Mouse (Mus musculus) 3134 (cell line): ENCODE data around the gene Atp1a3.

Experiments
- DNase-seq: peaks from one replicate; pipeline ENCODE4 v3.0.0-alpha.2; 2011; ENCODE audit warnings: low spot score; ENCODE audit not compliant: insufficient read length; ENCODE audit errors: extremely low read depth

The Atp1a3 gene

DNA sequence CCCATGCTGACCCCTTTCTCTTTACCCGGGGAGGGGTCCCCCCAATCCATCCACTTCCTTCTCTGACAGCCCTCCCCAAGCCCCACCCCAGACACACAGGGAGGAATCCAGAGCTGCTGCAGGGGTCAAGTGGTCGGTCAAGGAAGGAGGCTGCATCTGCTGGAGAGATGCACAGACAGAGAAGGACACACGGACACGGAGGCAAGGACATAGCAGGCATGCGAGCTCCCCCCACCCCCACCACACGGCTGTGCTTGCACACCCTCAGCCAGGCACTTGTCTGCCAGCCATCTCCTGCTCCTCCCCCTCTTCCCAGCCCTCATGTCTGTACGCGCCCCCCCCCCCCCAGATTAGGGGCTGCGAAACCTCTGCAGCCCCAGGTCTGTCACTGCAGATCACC lies 952 bp downstream of the Atp1a3 start:
- no peak for DNase-seq

GRCm38 (mm10) chr7:25003820-25004388 lies 1.9 kb downstream of the Atp1a3 start:
- no peak for DNase-seq

DNA sequence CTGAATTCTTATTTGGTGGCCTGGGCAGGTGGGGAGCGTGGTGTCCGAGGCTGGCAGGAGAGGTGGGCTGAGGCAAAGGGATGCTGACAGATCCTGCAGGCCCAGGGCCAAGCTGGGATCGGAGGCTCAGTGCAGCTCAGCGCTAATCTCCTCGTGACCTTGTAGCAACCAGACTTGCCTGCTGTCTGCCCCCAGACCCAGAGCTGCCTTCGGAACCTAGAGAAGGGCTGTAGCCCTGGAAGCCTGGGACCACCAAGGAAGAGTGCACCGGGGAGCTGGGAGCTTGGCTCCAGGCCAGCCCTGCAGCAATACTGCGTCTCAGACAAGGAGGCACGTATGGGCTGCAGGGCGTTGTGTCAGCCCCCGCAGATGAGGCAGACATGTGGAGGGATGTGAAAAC lies 2.5 kb downstream of the Atp1a3 start:
- DNase-seq = no peak

DNA sequence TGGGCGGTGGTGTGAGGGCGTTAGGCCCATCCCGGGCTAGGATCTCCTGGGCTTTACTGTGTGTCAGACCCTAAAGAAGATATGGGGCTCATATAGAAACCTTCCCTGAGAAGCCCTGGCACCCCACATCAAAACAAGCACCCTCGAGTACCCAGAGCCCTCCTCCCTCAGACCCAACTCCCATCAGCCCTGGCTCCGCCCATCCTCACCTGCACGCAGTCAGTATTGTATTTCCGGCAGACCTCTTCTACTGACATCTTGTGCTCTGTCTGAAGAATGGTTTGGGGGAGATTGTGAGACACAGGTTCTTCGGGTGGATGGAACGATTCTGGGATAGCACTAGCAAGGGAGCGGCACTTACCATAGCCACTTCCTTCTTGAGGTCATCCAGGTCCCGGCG lies 5.0 kb downstream of the Atp1a3 start:
- DNase-seq = no peak

- no peak for DNase-seq
Observed at GRCm38 (mm10) chr7:25000211-25000610, 5.5 kb downstream of the Atp1a3 start.

- DNase-seq = peak; percentile 75
Observed at GRCm38 (mm10) chr7:24993081-24993480, 12.7 kb downstream of the Atp1a3 start.

- DNase-seq = no peak
Observed at GRCm38 (mm10) chr7:24990478-24990877, 15.3 kb downstream of the Atp1a3 start.

DNA sequence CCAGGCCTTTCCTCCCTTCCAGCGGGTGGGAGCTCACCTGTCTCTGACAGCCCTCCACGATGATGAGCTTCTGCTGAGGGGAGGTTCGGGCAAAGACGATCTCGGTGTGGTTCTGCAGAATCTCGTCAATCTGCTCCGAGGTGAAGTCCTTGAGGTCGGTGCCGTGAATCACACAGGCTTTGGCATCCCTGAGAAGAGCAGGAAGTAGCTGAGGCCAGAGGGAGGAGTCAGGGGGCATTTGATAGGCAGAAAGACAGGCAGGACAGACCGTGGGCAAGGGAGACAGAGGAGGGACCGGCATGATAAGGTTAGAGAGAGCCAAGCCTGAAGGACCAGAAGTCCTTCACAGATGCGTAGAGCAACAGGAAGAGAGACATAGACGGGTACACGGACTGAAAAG lies 17.8 kb downstream of the Atp1a3 start:
- peak; percentile 64 for DNase-seq

DNA sequence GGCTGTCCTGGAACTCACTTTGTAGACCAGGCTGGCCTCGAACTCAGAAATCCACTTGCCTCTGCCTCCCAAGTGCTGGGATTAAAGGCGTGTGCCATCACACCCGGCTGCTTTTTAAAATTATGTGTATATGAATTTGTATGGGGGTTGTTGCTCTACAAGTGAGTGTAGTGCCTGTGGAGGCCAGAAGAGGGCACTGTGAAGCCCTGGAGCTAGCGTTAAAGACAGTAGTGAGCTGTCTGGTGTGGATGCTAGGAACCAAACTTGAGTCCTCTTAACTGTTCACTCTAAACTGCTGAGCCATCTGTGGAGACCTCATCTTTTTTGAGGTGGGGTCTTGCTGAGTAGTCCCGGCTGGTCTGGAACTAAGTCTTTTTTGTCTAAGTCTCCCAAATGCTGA lies 20.0 kb downstream of the Atp1a3 start:
- no peak for DNase-seq

GRCm38 (mm10) chr7:24984307-24984706 lies 21.5 kb downstream of the Atp1a3 start:
- no peak for DNase-seq

- no peak for DNase-seq
Observed at GRCm38 (mm10) chr7:24983396-24983795, 22.4 kb downstream of the Atp1a3 start.

DNA sequence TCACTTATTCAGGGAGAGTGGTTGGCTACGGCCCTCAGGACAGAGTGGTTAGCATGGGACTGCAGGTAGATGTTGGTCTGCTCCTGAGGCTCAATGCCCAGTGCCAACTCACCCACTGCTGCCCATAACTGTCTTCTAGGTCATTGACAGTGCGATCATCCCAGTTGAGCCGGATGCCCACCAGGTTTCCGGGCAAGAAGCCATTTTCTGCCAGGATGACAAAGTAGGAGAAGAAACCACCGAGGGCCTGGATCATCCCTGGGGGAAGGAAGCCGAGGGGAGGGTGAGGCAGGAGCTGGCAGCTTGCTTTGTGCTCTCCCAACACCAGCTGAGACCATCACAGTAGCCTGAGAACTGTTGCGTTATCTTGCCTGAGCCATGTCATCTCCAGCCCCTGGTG lies 25.3 kb downstream of the Atp1a3 start:
- DNase-seq = no peak

DNA sequence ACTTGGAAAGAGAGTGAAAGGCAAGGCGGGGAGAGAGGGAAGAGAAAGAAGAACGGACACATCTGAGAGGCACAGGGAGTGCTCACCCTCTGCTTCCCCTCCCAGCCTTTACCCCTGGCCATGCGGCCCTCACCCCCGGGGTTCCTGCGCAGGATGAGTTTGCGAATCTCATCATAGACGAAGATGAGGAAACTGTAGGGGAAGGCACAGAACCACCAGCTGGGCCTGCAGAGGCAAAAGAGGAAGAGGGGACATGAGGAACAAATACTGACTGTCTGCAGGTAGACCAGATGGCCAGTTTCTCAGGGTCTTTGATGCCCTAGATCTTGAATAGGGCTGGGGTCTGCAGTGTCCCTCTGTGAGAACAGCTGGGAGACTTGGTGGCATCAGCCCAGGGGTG lies 27.0 kb downstream of the Atp1a3 start:
- no peak for DNase-seq

DNA sequence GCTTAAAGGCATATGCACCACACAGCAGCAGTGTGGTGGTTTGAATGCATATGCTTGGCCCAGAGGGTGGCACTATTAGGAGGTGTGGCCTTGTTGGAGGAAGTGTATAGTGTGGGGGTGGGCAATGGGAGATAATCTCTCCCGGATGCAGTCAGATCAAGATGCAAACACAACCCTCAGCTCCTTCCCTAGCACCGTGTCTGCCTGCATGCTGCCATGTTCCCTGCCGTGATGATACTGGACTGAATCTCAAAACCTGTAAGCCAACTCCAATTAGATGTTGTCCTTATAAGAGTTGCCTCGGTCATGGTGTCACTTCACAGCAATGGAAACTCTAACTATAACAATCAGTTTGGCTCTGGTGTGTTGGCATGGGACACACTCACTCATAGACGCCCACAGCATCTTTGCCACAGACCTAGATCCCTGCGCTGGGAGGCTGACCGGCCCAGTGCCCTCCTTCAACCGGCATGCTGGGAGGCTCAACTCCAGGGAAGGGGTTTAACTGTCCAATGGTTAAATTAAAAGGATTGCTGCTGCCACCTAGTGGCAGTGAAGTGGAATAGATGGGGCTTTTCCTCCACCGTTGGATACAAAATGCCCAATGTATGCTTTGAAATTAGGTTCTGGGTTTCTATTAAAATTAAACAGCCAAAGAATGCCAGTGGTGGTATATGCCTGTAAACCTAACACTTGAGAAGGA lies 30.7 kb downstream of the Atp1a3 start:
- peak; percentile 39 for DNase-seq

DNA sequence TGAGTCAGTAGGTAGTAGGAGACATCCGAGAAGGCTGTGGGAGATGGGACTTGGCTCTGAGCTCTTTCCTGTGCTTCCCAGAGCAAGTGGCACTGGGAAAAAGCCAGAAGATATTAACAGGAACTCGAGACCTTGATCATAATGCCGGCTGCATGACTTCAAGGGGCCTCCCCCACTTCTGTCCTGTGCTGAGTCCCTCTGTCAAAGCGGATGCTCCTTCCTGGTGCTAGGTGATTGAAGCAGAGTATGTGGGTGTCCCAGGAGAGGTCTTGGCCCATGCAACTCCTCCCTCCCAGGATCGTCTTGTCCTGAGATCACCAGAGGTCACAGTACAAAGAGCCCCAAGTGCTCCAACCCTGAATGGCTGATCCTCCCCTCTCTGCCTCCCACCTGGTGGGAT lies 31.9 kb downstream of the Atp1a3 start:
- no peak for DNase-seq

GRCm38 (mm10) chr7:24973208-24973607 lies 32.5 kb downstream of the Atp1a3 start:
- no peak for DNase-seq

GRCm38 (mm10) chr7:24971972-24972893 lies 33.5 kb downstream of the Atp1a3 start, which contains the start of gene Rabac1:
Gene Rabac1, minus strand, starts transcription at chr7:24972754.
- DNase-seq = peak; percentile 88

DNA sequence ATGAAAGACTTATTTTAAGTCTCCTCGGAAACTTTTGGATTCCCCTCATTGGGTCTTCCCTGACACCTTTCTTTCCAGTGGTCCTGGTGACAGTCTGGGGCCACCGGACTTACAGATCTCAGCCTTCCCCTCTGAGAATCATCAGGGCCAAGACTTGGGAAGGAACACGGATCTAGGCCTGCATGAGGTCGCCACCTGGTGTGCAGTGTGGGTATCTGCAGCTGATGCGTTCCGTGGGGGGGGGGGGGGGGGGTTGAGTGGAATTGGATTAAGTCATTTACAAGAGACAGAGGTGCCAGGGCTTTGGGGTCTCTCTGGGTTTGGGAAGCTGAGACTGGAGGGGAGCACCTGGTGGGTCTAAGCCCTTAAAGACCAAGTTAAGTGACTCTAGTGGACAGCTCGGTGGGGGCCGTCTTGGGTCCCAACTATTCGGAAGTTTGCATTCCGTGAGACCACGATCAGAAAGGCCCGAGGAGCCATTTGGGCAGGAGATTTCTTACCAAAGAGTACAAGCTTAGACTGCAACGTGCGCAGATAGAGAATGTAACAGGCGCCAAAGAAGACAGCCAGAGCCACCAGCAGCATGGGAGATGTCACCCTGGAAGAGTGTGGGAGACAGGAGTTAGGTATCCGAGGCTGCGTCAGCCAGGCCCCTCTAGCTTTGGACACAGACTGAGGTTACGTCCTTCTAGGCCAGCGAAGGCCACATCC lies 34.3 kb downstream of the Atp1a3 start:
- DNase-seq = peak; percentile 49

GRCm38 (mm10) chr7:24970341-24970740 lies 35.4 kb downstream of the Atp1a3 start:
- no peak for DNase-seq

GRCm38 (mm10) chr7:24969805-24970204 lies 36.0 kb downstream of the Atp1a3 start:
- no peak for DNase-seq

GRCm38 (mm10) chr7:24968463-24968862 lies 37.3 kb downstream of the Atp1a3 start:
- no peak for DNase-seq
